Mouse (Mus musculus) CH12.LX (cell line): ENCODE measurements around the gene Mtf1. TPM values are rescaled to one million over a fixed set of nuclear protein-coding genes. Genes with fewer than 3 reads are reported as not detected.

Experiments
- DNase-seq: peaks from one replicate; pipeline ENCODE4 v3.0.0-alpha.2; 2013; ENCODE audit errors: extremely low read depth
- H3K27ac ChIP-seq: 2 replicates; pipeline ENCODE4 v1.5.1; 2012; ENCODE audit warnings: low read depth, mild to moderate bottlenecking, control low read depth, moderate library complexity; ENCODE audit not compliant: insufficient read depth
- H3K27me3 ChIP-seq: replicated peaks from 2 replicates; pipeline ENCODE3; 2012; ENCODE audit warnings: inconsistent platforms
- H3K36me3 ChIP-seq, 2 experiments: replicated peaks in 1 of 2; 2 replicates each; pipeline versions ENCODE3 to v1.6.1; 2012; ENCODE audit warnings: inconsistent platforms in 1 of 2, low read length in 1 of 2, mild to moderate bottlenecking in 1 of 2, mixed read lengths in 1 of 2, moderate library complexity in 1 of 2; ENCODE audit not compliant: control insufficient read depth in 1 of 2, insufficient read depth in 1 of 2
- H3K4me1 ChIP-seq, 2 experiments: 2 replicates each; pipeline ENCODE4 v1.6.1; 2012; ENCODE audit warnings: inconsistent platforms in 1 of 2, moderate library complexity in 1 of 2; ENCODE audit not compliant: insufficient read depth in 2 of 2, control insufficient read depth in 1 of 2
- H3K4me2 ChIP-seq: 2 replicates; pipeline ENCODE4 v1.6.1; 2012; ENCODE audit warnings: low read depth, mild to moderate bottlenecking, control low read depth; ENCODE audit not compliant: poor library complexity, insufficient read depth, severe bottlenecking
- H3K4me3 ChIP-seq, 3 experiments: fragments of 150-350 bp in 1 of 3; sonication (generic) in 1 of 3; replicated peaks in 1 of 3; 2 replicates each; pipeline versions ENCODE3 to v1.5.1; 2011 to 2012; ENCODE audit warnings: low read depth in 2 of 3, low read length in 2 of 3, mild to moderate bottlenecking in 2 of 3, moderate library complexity in 2 of 3, control low read depth in 1 of 3, improper control_type of control experiment in 1 of 3, inconsistent platforms in 1 of 3, mixed read lengths in 1 of 3; ENCODE audit not compliant: poor library complexity in 1 of 3
- H3K79me2 ChIP-seq: replicated peaks from 2 replicates; pipeline ENCODE4 v1.6.1; 2012; ENCODE audit warnings: mild to moderate bottlenecking, moderate library complexity; ENCODE audit not compliant: control insufficient read depth, poor library complexity, insufficient read depth, severe bottlenecking; ENCODE audit errors: extremely low read depth
- H3K9ac ChIP-seq: 2 replicates; pipeline ENCODE4 v1.6.1; 2012; ENCODE audit warnings: low read depth, mild to moderate bottlenecking, control low read depth, moderate library complexity; ENCODE audit not compliant: insufficient read depth
- H3K9me3 ChIP-seq: replicated peaks from 2 replicates; pipeline ENCODE3; 2012; ENCODE audit warnings: low read length, inconsistent platforms, mixed read lengths
- BHLHE40 ChIP-seq: IDR thresholded peaks from 2 replicates; pipeline ENCODE4 v1.6.1; 2011; ENCODE audit warnings: mild to moderate bottlenecking, low read depth, low read length, improper control_type of control experiment
- CHD1 ChIP-seq: IDR thresholded peaks from 2 replicates; pipeline ENCODE4 v1.6.1; 2012; ENCODE audit warnings: low read depth, low read length, improper control_type of control experiment, inconsistent platforms
- CHD2 ChIP-seq: IDR thresholded peaks from 2 replicates; pipeline ENCODE4 v1.6.1; 2011; ENCODE audit warnings: low read length, improper control_type of control experiment
- CTCF ChIP-seq, 2 experiments: IDR thresholded peaks in 1 of 2; conservative IDR thresholded peaks in 1 of 2; 2 replicates each; pipeline ENCODE4 v1.5.1; 2011 to 2012; ENCODE audit warnings: low read depth in 2 of 2, low read length in 2 of 2, improper control_type of control experiment in 1 of 2, inconsistent platforms in 1 of 2, mild to moderate bottlenecking in 1 of 2, moderate library complexity in 1 of 2
- ELF1 ChIP-seq: IDR thresholded peaks from 2 replicates; pipeline ENCODE4 v1.6.1; 2014; ENCODE audit warnings: low read depth, mild to moderate bottlenecking, inconsistent platforms, low read length, improper control_type of control experiment
- ETS1 ChIP-seq: conservative IDR thresholded peaks from 2 replicates; pipeline ENCODE4 v1.6.1; 2012; ENCODE audit warnings: low read depth, mild to moderate bottlenecking, inconsistent platforms, low read length, improper control_type of control experiment, moderate library complexity
- GABPA ChIP-seq: IDR thresholded peaks from 2 replicates; pipeline ENCODE4 v1.6.1; 2012; ENCODE audit warnings: low read depth, low read length, improper control_type of control experiment, inconsistent platforms; ENCODE audit not compliant: insufficient replicate concordance
- HCFC1 ChIP-seq: IDR thresholded peaks from 2 replicates; pipeline ENCODE4 v1.6.1; 2012; ENCODE audit warnings: low read depth, mild to moderate bottlenecking, inconsistent platforms, low read length, improper control_type of control experiment
- JUN ChIP-seq: IDR thresholded peaks from 2 replicates; pipeline ENCODE4 v1.6.1; 2011; ENCODE audit warnings: low read depth, mild to moderate bottlenecking, low read length, improper control_type of control experiment, moderate library complexity; ENCODE audit not compliant: insufficient read depth
- KAT2A ChIP-seq: IDR thresholded peaks from 2 replicates; pipeline ENCODE4 v1.6.1; 2012; ENCODE audit warnings: low read length, improper control_type of control experiment, inconsistent platforms; ENCODE audit not compliant: insufficient replicate concordance
- MAFK ChIP-seq: IDR thresholded peaks from 2 replicates; pipeline ENCODE4 v1.6.1; 2011; ENCODE audit warnings: low read length, improper control_type of control experiment; ENCODE audit not compliant: insufficient replicate concordance
- MAX ChIP-seq: IDR thresholded peaks from 2 replicates; pipeline ENCODE4 v1.6.1; 2011; ENCODE audit warnings: low read length, improper control_type of control experiment
- MAZ ChIP-seq: IDR thresholded peaks from 2 replicates; pipeline ENCODE4 v1.6.1; 2012; ENCODE audit warnings: low read depth, mild to moderate bottlenecking, inconsistent platforms, low read length, improper control_type of control experiment, moderate library complexity
- MYC ChIP-seq: IDR thresholded peaks from 2 replicates; pipeline ENCODE4 v1.6.1; 2011; ENCODE audit warnings: low read depth, mild to moderate bottlenecking, improper control_type of control experiment, low read length
- NELFE ChIP-seq: IDR thresholded peaks from 2 replicates; pipeline ENCODE4 v1.6.1; 2011; ENCODE audit warnings: low read depth, low read length, improper control_type of control experiment
- PAX5 ChIP-seq: IDR thresholded peaks from 2 replicates; pipeline ENCODE4 v1.6.1; 2012; ENCODE audit warnings: low read length, inconsistent platforms, mixed read lengths
- POLR2A ChIP-seq: IDR thresholded peaks from 2 replicates; pipeline ENCODE4 v1.6.1; 2011; ENCODE audit warnings: low read depth, mild to moderate bottlenecking, improper control_type of control experiment, low read length
- POLR2AphosphoS2 ChIP-seq: IDR thresholded peaks from 2 replicates; pipeline ENCODE4 v1.6.1; 2011; ENCODE audit warnings: low read depth, low read length, improper control_type of control experiment
- RAD21 ChIP-seq: IDR thresholded peaks from 2 replicates; pipeline ENCODE4 v1.6.1; 2011; ENCODE audit warnings: low read depth, mild to moderate bottlenecking, low read length, improper control_type of control experiment, moderate library complexity
- RCOR1 ChIP-seq: conservative IDR thresholded peaks from 2 replicates; pipeline ENCODE4 v1.6.1; 2012; ENCODE audit warnings: low read depth, mild to moderate bottlenecking, inconsistent platforms, low read length, improper control_type of control experiment
- SIN3A ChIP-seq: IDR thresholded peaks from 2 replicates; pipeline ENCODE4 v1.6.1; 2012; ENCODE audit warnings: low read length, improper control_type of control experiment, inconsistent platforms
- SMC3 ChIP-seq: IDR thresholded peaks from 2 replicates; pipeline ENCODE4 v1.6.1; 2011; ENCODE audit warnings: low read depth, low read length, improper control_type of control experiment
- TBP ChIP-seq: conservative IDR thresholded peaks from 2 replicates; pipeline ENCODE4 v1.6.1; 2011; ENCODE audit warnings: low read depth, low read length, improper control_type of control experiment
- TCF12 ChIP-seq: IDR thresholded peaks from 2 replicates; pipeline ENCODE4 v1.6.1; 2014; ENCODE audit warnings: low read depth, mild to moderate bottlenecking, inconsistent platforms, low read length, improper control_type of control experiment
- UBTF ChIP-seq: IDR thresholded peaks from 2 replicates; pipeline ENCODE4 v1.6.1; 2012; ENCODE audit warnings: low read depth, mild to moderate bottlenecking, inconsistent platforms, low read length, improper control_type of control experiment, moderate library complexity
- USF1 ChIP-seq: IDR thresholded peaks from 2 replicates; pipeline ENCODE4 v1.6.1; 2014; ENCODE audit warnings: low read depth, mild to moderate bottlenecking, inconsistent platforms, low read length, improper control_type of control experiment
- ZC3H11A ChIP-seq: IDR thresholded peaks from 2 replicates; pipeline ENCODE4 v1.6.1; 2012; ENCODE audit warnings: low read depth, mild to moderate bottlenecking, inconsistent platforms, low read length, improper control_type of control experiment
- dilution Hi-C: fragments of 300-500 bp; cut with MboI; formaldehyde crosslinking; loops from 2 replicates; pipeline ENCODE4 v1.14.3; 2020; ENCODE audit warnings: low sequenced_read_pairs; ENCODE audit not compliant: extremely low pct_unique_long_range_greater_than_20kb, extremely low pct_ligation_motif_present
- in situ Hi-C: fragments of 300-500 bp; cut with MboI; formaldehyde crosslinking; loops from 3 replicates; pipeline ENCODE4 v1.14.3; 2019; ENCODE audit warnings: low sequenced_read_pairs, low pct_ligation_motif_present, low pct_unique_long_range_greater_than_20kb, mixed read lengths
- polyA plus RNA-seq: library from polyadenylated mRNA; unstranded; fragments of >175 nt; gene quantifications from 2 replicates; pipeline ENCODE4 v1.2.1, GENCODE M21; 2012; ENCODE audit warnings: low read depth; ENCODE audit not compliant: insufficient read length
- total RNA-seq, 2 experiments: library from RNA; depleted of rRNA; stranded (reverse); fragments of 300-350 nt in 1 of 2; fragments of >200 nt in 1 of 2; gene quantifications; 2 replicates each; pipeline ENCODE4 v1.2.3; 2012 to 2014

Mtf1 gene
- total and polyA plus RNA-seq, 3 experiments: 6.8 to 19.8 (median 9.8) TPM

DNA sequence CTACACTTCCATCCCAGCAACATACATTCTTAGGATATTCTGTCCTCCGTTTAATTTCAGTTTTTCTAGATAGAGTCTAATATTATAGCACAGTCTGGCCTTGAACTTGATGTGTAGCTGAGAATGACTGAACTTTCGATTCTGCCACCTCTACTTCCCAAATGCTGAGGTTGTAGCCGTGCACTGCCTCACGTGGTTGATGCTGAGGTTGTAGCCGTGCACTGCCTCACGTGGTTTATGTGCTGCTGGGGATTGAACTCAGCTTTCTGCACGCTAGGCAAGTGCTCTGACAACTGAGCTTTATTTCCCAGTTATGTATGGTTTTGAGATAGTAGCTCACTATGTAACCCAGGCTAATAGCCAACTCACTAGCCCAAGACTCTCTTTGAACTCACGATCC is 5.8 kb upstream of the Mtf1 start (continued):
- TF ChIP-seq RCOR1 (no peak), UBTF (no peak)

GRCm38 (mm10) chr4:124796913-124797312 is 5.0 kb upstream of the Mtf1 start:
- H3K9me3 ChIP-seq: no peaks in the 10 kb centered on the region
- H3K36me3 ChIP-seq: peaks cover 69 to 85% of the 10 kb centered on the region in 2 experiments
- in situ Hi-C loops: no loop called here
- no peak overlapping the region for H3K9ac ChIP-seq
- dilution Hi-C loops: no loop called here
- no peak for DNase-seq
- no peak overlapping the region for H3K4me2 ChIP-seq
- no peaks in the 10 kb centered on the region for H3K79me2 ChIP-seq
- no peak overlapping the region for H3K27ac ChIP-seq
- TF ChIP-seq ETS1 (no peak), MAX (no peak), CHD2 (no peak), SMC3 (peak; percentile 9), CTCF (conservative IDR thresholded peaks at IDR 0.05 in 1 of 2, IDR thresholded peaks at IDR 0.05 in 1 of 2; ENCODE audit: low read depth in 2 of 2, low read length in 2 of 2) (peak in 1 of 2 experiments; percentile 41; a peak in 2 of 4 replicates), USF1 (no peak), CHD1 (no peak), RAD21 (peak; percentile 27), MAZ (no peak)
- H3K4me1 ChIP-seq: peaks cover 2 to 35% of the 10 kb centered on the region in 2 experiments
- no peak overlapping the region for H3K4me3 ChIP-seq
- H3K27me3 ChIP-seq: no peaks in the 10 kb centered on the region

GRCm38 (mm10) chr4:124802309-124803260 is 681 bp downstream of the Mtf1 start:
- in situ Hi-C loops: no loop called here
- Histone ChIP-seq H3K9ac (peak overlapping the region; percentile 100), H3K36me3 (peaks cover 59 to 69% of the 10 kb centered on the region in 2 experiments), H3K27me3 (no peaks in the 10 kb centered on the region), H3K4me1 (peaks cover 4 to 53% of the 10 kb centered on the region in 2 experiments), H3K79me2 (peaks cover 21% of the 10 kb centered on the region), H3K27ac (peak overlapping the region; percentile 99), H3K4me3 (peak overlapping the region; percentile 96 to 99 (median 97)), H3K9me3 (no peaks in the 10 kb centered on the region), H3K4me2 (peak overlapping the region; percentile 96)
- dilution Hi-C loops: no loop called here
- DNase-seq: peak; percentile 98
- TF ChIP-seq MAFK (no peak), UBTF (0 out of 2 replicates have a peak, but pooled peaks have one; percentile 51), POLR2A (peak; percentile 95), MAZ (peak; percentile 100), JUN (no peak), MAX (peak; percentile 57; the same call in 1 of the 2 replicates), MYC (no peak; the same call in 1 of the 2 replicates), ZC3H11A (no peak), HCFC1 (peak; percentile 91), POLR2AphosphoS2 (0 out of 2 replicates have a peak, but pooled peaks have one; percentile 59), TBP (0 out of 2 replicates have a peak, but pooled peaks have one; percentile 16), BHLHE40 (no peak), USF1 (no peak), KAT2A (peak; percentile 80; the same call in 1 of the 2 replicates), NELFE (peak; percentile 91), GABPA (no peak; the same call in 1 of the 2 replicates), ELF1 (peak; percentile 88), RAD21 (no peak), PAX5 (no peak), SIN3A (peak; percentile 87), TCF12 (peak; percentile 90), CHD1 (no peak), SMC3 (no peak)
